Mouse (Mus musculus): ENCODE results near the gene Slc26a11.
"Not testable (repeated sequence)": the region's sequence is repeated elsewhere in the genome, so short reads cannot be mapped to it uniquely, and the experiment has no call there.

Gene Slc26a11

DNA sequence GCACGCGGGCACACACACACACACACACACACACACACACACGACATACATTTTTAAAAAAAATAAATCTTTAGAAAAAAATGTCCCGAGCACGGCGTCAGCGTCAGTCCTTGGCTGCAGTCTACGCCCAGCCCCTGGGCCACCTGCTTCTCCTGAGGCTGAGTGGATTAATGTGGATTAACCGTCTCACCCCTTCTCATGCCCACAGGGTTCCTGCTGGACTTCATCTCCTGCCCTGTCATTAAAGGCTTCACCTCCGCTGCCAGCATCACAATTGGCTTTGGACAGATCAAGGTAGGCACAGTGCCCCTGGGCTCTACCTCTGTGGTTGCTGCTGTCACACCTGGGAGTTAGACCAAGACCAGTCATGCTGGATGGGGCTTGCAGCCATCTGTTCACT lies 3.7 kb downstream of the Slc26a11 start:
- DNase-seq (ENCODE audit: extremely low spot score, low spot score): no peak

DNA sequence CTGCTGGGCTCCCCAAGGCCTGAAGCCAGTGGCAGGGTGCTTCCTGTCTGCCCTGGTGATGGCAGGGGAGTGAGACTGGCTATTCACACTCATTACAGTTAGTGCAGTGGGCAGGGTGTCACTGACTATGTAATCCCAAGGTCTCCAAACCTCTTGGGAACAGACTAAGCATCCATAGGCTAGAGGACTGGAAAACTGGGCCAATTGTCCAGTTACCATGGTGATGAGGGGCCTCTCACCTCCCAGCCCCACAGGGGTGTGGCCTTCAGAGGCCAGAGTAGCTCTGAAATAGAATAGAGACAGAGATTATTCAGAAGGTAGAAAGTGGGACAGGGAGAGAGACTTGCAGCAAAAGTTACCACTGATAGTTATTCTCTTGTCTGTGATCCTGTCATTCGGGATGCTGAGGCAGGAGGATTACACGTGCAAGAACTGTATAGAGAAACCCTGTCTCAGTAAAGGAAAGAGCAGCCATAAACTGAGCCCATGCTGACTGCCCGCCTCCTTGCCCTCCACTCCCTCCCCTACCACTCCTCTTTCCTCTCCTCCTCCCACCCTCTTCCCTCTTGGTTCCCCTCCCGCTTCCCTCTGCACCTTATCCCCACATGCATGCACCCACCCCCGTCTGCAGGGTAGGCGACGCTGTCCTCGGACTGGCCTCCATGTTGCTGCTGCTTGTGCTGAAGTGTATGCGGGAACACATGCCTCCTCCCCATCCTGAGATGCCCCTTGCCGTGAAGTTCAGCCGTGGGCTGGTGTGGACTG lies 7.6 kb downstream of the Slc26a11 start:
- DNase-seq (ENCODE audit: extremely low spot score, low spot score): no peak

- peak; percentile 76 for DNase-seq (ENCODE audit: extremely low spot score, low spot score)
Measured at GRCm38 (mm10) chr11:119363534-119364145, 8.3 kb downstream of the Slc26a11 start.

DNA sequence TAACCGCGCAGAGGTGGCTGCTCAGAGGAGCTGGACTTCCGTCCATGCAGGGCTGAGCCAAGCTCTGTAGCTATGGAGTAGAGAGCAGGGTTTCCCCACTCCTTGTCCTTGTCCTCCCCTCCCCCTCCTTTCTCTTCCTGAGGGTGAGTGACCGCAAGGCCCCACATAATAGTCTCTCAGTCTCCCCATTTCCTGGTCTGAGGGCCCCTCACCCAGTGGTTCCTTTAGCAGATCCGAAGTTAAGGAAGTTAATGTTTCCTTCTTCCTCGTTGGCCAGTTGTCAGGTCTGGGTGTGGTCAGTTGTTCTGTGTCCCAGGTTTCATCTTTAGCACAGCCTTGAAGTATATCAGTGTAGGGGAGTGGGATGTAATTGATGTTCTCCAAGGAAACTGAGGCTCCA lies 20.1 kb downstream of the Slc26a11 start:
- no peak for DNase-seq (ENCODE audit: extremely low spot score, low spot score)

DNA sequence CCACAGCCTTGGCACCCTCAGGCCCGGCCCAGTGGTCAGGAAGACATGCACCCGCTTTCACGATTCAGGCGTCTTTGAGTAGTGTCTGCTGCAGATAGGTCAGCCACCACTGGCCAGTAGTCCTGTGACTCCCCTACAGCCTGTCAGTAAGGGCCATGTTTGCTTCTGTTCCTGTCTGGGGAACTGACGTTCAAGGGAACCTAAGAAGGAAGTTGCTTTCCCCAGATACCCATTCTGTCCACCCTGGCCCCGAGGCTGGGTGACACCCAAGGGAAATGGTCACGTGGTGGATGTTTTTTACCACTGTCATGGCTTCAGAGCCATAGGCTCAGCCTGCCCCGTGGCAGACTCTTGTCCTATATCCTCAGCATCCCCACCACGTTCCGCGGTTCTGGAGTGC lies 22.0 kb downstream of the Slc26a11 start:
- no peak for DNase-seq (ENCODE audit: extremely low spot score, low spot score)

DNA sequence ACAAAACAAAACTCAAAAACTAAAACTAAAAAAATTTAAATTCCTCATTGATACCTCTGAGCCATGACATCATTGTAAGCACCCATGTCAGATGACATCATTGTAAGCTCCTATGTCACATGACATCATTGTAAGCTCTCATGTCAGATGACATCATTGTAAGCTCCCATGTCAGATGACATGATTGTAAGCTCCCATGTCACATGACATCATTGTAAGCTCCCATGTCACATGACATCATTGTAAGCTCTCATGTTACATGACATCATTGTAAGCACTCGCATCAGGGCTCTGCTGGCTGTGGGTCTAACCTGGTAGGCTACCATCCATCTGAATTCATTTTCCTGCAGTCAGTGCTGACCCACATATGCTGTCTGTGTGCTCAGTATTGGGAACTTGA lies 23.2 kb downstream of the Slc26a11 start:
- DNase-seq (ENCODE audit: extremely low spot score, low spot score): no peak

DNA sequence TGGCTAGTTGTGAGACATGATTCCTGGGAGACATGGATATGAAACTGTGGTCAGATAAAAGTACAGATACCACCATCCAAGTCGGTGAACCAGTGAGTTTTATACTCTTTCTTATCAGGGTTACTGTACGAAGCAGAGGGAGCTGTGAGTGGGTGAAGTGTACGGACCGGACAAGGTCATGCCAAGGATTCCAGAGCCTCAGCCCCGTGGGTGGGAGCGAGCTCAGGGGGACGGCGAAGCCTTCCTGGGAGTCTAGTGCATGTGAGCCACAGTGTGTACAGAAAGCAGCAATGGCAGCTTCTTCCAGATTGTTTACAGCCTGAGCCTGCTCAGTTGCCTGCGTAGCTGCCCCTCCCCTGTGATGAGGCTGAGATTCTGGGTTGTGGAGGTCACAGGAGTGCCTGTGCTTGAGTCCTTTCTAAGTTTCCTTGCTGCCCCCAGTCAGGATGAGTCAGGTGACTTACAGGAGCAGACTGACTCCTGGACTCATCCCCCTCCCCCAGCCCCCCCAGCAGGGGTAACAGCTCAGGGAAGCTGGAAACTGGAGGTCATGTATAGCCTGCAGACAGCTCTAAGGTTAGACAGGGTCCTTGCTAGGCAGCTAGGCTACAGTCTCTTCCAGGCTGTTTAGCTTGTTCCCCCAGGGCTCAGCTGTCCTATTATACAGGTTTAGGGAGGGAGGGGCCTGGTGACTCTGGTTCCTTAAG lies 26.4 kb downstream of the Slc26a11 start:
- no peak for DNase-seq (ENCODE audit: extremely low spot score, low spot score)

- no peak for DNase-seq (ENCODE audit: extremely low spot score, low spot score)
Measured at GRCm38 (mm10) chr11:119382338-119382850, 27.0 kb downstream of the Slc26a11 start.

DNA sequence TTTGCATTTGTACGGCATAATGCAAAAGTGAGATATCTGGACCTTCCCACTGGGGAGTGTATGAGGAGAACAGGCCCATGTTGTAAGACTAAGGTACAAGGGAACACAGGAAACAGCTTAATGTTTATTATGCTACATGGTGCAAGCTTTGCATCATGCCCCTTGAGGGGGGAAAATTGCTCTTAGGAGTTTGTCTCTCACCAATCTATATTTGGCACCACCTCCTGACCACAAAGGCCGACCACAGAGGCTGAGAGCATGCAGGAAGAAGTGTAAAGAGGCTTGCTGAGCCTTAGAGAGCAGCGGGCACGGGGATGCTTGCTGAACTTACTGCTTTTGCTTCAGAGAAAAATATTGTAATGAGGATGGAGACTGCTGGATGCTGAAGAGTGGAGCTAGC lies 29.5 kb downstream of the Slc26a11 start:
- DNase-seq (ENCODE audit: extremely low spot score, low spot score): no peak

DNA sequence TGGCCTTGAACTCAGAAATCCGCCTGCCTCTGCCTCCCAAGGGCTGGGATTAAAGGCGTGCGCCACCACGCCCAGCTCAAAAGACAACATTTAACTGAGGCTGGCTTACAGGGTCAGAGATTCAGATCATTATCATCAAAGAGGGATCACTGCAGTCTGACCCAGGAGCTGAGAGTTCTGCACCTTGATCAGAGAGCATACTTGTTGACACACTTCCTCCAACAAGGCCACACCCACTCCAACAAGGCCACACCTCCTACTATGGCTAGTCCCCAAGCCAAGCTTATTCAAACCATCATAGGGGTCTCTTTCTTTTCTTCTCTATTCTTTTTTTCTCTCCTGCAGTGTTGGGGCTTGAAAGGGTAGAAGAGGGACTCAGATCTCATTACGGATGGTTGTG lies 30.9 kb downstream of the Slc26a11 start:
- no peak for DNase-seq (ENCODE audit: extremely low spot score, low spot score)

- DNase-seq (ENCODE audit: extremely low spot score, low spot score): not testable (repeated sequence)
Measured at GRCm38 (mm10) chr11:119387273-119387672, 31.9 kb downstream of the Slc26a11 start.

DNA sequence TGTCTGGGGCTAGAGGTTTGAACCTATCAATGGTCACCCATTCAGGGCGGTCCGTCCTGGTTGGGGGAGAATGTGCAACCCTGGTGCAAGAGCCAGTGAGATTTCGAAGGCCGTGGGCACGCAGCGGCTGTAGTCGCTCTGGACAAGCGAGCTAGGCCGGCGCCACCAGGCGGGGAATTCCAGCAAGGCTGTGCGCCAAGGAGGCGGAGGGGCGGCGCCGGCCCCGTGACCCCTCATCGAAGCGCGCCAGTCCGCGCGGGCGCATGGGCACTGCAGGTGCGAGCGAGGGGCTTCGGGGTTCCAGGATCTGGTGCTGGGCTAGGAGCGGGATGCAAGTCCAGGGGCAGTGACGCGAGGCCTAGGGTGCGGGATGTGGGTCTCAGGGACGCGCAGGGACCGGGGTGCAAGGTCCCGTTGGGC lies 34.5 kb downstream of the Slc26a11 start:
- peak; percentile 80 for DNase-seq (ENCODE audit: extremely low spot score, low spot score)

DNA sequence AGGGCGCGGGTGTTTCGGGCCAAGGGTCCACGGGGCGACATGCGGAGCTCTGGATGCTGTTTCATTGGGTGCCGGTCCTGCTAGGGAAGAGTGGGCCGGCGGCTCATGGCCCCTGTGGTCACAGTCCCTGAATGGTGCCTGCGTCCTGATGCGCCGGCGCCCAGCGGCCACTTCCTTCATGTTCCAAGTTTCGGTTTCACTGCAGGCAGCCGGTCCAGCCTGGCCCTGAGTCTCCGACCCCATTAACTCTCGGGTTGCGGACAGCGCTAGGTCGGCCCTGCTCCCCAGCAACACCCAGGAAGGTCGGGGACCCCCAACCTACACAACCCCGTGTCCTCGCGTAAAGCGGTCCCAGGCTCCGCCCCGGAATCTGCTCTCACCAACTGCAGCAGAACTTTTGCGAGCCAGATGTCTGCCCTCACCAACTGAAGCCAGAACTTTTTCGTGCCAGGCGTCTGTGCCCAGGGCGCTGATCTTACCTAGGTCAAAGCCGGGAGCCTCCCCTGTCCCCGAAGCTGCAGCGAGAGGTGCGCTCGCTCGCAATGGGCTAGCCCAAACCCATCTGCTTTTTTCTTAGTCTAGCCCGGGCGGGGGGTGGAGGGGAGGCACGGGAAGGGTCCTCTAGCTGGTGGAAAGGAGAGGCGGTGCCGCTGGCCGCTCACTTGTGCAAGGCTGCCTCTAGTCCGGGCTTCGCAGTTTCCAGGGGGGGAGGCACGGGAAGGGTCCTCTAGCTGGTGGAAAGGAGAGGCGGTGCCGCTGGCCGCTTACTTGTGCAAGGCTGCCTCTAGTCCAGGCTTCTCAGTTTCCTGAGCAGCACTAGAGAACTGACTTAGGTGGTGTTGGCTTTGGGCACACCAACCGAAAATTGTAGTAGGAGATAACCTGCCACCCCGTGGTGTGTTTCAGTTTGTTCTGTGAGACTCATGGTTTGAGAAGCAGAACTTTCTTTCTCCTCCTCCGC lies 35.2 kb downstream of the Slc26a11 start:
- peak; percentile 66 for DNase-seq (ENCODE audit: extremely low spot score, low spot score)

DNA sequence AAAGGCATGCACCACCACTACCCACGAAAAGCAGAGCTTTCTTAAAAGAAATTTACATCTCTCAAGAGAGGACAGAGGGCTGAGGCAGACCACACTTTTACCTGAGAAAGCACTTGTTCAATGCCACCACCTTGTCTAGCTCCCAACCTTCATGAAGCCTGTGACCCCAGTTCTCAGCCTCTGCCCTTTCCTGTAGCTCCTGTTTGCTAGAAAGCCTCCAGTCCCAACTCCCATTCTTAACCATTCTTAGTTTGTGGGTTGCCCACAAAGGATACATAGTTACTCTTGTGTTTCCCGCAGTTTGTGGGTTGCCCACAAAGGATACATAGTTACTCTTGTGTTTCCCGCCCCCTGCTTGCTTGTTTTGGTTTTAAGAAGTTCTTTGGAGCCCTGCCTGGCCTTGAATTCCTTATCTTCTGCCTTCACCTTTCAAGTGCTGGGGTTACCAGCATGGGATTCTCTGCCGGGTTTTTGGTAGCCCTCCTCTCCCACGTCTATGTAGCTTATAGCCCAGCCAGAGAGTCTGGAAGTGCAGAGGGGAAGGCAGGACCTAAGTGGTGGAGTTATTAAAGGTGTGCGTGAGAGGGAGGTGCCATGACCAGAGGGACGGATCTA lies 36.1 kb downstream of the Slc26a11 start:
- DNase-seq (ENCODE audit: extremely low spot score, low spot score): no peak

DNA sequence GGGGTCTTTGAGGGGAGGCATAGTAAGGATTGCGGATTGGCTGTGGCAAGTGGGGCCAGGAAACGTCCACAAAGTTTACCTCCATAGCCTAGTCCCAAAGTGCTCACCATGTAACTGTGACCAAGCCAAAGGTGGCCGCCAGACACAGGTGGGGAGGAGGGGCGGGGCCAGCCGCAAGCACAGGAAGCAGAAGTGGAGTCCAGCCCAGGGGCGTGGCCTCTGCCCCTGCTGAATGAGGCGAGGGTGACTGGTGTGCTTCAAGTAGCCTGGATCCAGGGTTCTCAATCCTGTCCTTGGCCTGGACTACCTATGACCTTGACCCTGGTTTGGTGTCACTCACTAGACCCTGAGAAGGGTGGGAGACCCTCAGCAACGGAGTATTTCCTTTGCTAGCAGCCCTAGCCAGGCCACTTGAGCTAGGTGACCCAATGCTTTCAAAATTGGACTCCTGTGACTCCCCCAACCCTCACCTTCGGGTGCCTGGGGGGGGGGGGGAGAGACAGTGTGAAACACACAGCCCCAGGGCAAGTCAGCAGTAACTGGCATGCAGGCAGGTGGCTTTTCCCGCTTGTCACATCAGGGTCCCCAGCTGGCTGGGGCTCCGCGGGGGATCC lies 36.8 kb downstream of the Slc26a11 start:
- no peak for DNase-seq (ENCODE audit: extremely low spot score, low spot score)

GRCm38 (mm10) chr11:119392800-119393482 lies 37.6 kb downstream of the Slc26a11 start, which contains the start of gene Rnf213:
Gene Rnf213, plus strand, starts transcription at chr11:119393100.
- peak; percentile 66 for DNase-seq (ENCODE audit: extremely low spot score, low spot score)

- DNase-seq (ENCODE audit: extremely low spot score, low spot score): no peak
Measured at GRCm38 (mm10) chr11:119393483-119393804, 38.1 kb downstream of the Slc26a11 start.

DNA sequence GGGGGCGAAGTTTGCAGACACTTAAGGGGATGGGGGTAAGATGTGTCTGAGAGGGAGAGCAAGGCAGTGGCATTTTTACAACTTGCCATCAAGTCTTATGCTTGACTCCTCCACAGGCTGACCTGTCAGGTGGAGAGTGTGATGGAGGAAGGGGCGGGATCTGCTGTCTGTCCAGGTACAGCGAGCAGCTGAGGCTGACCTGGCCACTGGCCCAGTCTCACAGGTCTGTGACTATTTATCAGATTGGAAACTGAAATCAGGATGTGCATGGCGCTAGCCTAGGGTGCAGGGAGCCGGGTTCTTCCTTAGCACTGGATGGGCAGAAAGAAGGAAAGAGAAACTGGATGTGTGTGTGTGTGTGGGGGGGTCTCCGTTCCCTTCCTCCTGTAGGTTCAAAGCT lies 38.9 kb downstream of the Slc26a11 start:
- DNase-seq (ENCODE audit: extremely low spot score, low spot score): no peak

DNA sequence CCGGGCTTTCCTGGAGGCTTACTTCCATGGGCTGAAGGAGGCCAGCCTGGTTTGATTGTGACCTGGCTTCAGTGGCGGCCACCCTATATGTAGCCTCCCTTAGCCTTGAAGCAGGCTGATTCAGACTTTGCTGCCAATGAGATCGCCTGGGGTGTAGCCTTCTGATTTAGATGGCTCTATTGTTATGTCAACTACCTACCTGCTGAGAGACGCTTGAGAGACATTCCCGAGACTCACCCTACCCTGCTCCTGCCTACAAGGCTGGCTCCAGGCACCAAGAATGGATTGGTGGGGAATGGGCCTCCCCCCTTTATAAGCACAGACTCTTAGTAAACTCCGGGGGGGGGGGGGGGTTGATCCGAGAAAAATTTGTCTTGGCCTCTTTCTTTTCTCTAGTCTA lies 40.0 kb downstream of the Slc26a11 start:
- DNase-seq (ENCODE audit: extremely low spot score, low spot score): no peak

- no peak for DNase-seq (ENCODE audit: extremely low spot score, low spot score)
Measured at GRCm38 (mm10) chr11:119395931-119396330, 40.6 kb downstream of the Slc26a11 start.
